In the genomic region with DNA sequence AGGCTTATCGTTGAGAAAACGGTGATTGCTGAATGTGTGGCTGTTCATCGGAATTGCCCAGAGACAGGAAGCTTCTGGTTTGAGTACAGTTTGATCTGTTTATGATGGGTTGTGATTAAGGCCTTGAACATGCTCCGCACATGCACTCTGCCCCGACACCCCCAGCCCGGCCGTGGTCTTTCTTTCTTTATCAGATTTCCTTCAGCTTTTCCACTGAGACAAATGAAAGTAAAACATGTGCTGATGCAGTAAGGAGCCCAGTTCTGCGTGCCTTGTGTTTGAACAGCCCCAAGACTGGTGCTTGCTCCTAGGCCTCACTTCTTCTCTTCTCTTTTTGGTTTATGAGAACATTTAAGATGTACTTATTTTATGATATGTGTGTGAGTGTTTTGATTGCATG, we compare ENCODE assay signal across 21 mouse cellular contexts. TPM values are rescaled to one million over a fixed set of nuclear protein-coding genes. Genes with fewer than 3 reads are reported as not detected.
DNase-seq lines count a peak whose midpoint lies in the region; ATAC-seq lines count a peak whose summit lies in the region.
"Had no signal": no experiment of that assay in that cellular context is flagged by ENCODE, and none has a peak within 500 bp of the region (broad histone marks: within the 10 kb centered on the region; RNA-seq: fewer than 3 reads in every experiment).

No protein-coding gene starts in this region.

- no peak overlapping the region for H3K27ac ChIP-seq in heart, embryonic 11.5 days (ENCODE audit: low read depth, low read length)
- no peak overlapping the region for H3K27ac ChIP-seq in midbrain, embryonic 14.5 days (replicated peaks; ENCODE audit: low read depth, low read length)
- H3K27ac ChIP-seq: embryonic facial prominence, embryonic 12.5 days; forebrain, embryonic 13.5 days; hindbrain, embryonic 14.5 days; kidney, embryonic 15.5 days; limb, embryonic 15.5 days; macrophage; midbrain, embryonic 12.5 days had no signal

- peak; percentile 75 for DNase-seq in heart, adult 11 months
- DNase-seq in induced T-regulatory cell, adult 2 months (ENCODE audit: low read depth), result peak; percentile 66
- peak; percentile 31 for DNase-seq in thymus, postnatal 25 days
- DNase-seq in midbrain, embryonic 14.5 days, result no peak
- no peak for DNase-seq in cerebellum, adult 9-10 months
- DNase-seq: cerebellum, adult 8-10 months; lung, embryonic 14.5 days; right cerebral cortex, postnatal 25 days had no signal

- H3K4me3 ChIP-seq in heart, embryonic 11.5 days (ENCODE audit: low read depth, low read length), result no peak overlapping the region
- H3K4me3 ChIP-seq in megakaryocyte, embryonic 14.5 days (replicated peaks), result peak overlapping the region; percentile 59
- no peak overlapping the region for H3K4me3 ChIP-seq in midbrain, embryonic 14.5 days (replicated peaks; ENCODE audit: low read depth, low read length)
- H3K4me3 ChIP-seq: embryonic facial prominence, embryonic 12.5 days; erythroblast, embryonic 14.5 days; forebrain, embryonic 13.5 days; kidney, embryonic 15.5 days; midbrain, embryonic 12.5 days had no signal

- 78% methylated on average over 8 of the region's 8 CpGs for WGBS in heart, embryonic 11.5 days (ENCODE audit: insufficient replicate concordance)
- WGBS in midbrain, embryonic 14.5 days, result 95% methylated on average over 8 of the region's 8 CpGs

- 0 out of 2 replicates have a peak, but pooled peaks cover 3% of the 10 kb centered on the region for H3K4me1 ChIP-seq in heart, embryonic 11.5 days (ENCODE audit: control insufficient read depth, insufficient read depth, low read length)
- H3K4me1 ChIP-seq in megakaryocyte, embryonic 14.5 days, result peaks cover 26% of the 10 kb centered on the region
- H3K4me1 ChIP-seq in midbrain, embryonic 14.5 days (ENCODE audit: control insufficient read depth, insufficient read depth, low read length), result peaks cover 4% of the 10 kb centered on the region
- H3K4me1 ChIP-seq: embryonic facial prominence, embryonic 12.5 days had no signal

- H3K27me3 ChIP-seq in heart, embryonic 11.5 days (ENCODE audit: control insufficient read depth, insufficient read depth, low read length), result no peaks in the 10 kb centered on the region
- H3K27me3 ChIP-seq in megakaryocyte, embryonic 14.5 days (replicated peaks), result peaks cover 2% of the 10 kb centered on the region
- H3K27me3 ChIP-seq in midbrain, embryonic 14.5 days (ENCODE audit: control insufficient read depth, insufficient read depth, low read length), result no peaks in the 10 kb centered on the region
- H3K27me3 ChIP-seq: embryonic facial prominence, embryonic 12.5 days; forebrain, embryonic 13.5 days; kidney, embryonic 15.5 days; limb, embryonic 15.5 days; midbrain, embryonic 12.5 days had no signal

- no peaks in the 10 kb centered on the region; the same call in none of the 2 replicates for H3K36me3 ChIP-seq in heart, embryonic 11.5 days (ENCODE audit: control insufficient read depth, insufficient read depth, low read length)
- peaks cover 37% of the 10 kb centered on the region for H3K36me3 ChIP-seq in megakaryocyte, embryonic 14.5 days (replicated peaks; ENCODE audit: low read length)
- H3K36me3 ChIP-seq in midbrain, embryonic 14.5 days (ENCODE audit: control insufficient read depth, insufficient read depth, low read length), result peaks cover 7% of the 10 kb centered on the region; the same call in 1 of the 2 replicates

- H3K4me2 ChIP-seq in heart, embryonic 11.5 days, result no peak overlapping the region
- H3K4me2 ChIP-seq in midbrain, embryonic 14.5 days (ENCODE audit: low read length), result no peak overlapping the region
- H3K4me2 ChIP-seq: embryonic facial prominence, embryonic 12.5 days had no signal

- H3K9me3 ChIP-seq in heart, embryonic 11.5 days (replicated peaks; ENCODE audit: control insufficient read depth, low read length), result no peaks in the 10 kb centered on the region
- no peaks in the 10 kb centered on the region for H3K9me3 ChIP-seq in megakaryocyte, embryonic 14.5 days
- no peaks in the 10 kb centered on the region for H3K9me3 ChIP-seq in midbrain, embryonic 14.5 days (ENCODE audit: control insufficient read depth, low read length)
- H3K9me3 ChIP-seq: embryonic facial prominence, embryonic 12.5 days; forebrain, embryonic 13.5 days; kidney, embryonic 15.5 days; limb, embryonic 15.5 days; midbrain, embryonic 12.5 days had no signal

- no peak for ATAC-seq in heart, embryonic 11.5 days (replicated peaks; ENCODE audit: insufficient number of reproducible peaks, low FRiP score, low TSS enrichment)
- ATAC-seq in megakaryocyte, adult 5-6 weeks (ENCODE audit: poor library complexity, severe bottlenecking), result no peak
- ATAC-seq in midbrain, embryonic 14.5 days (ENCODE audit: low FRiP score, low TSS enrichment), result no peak
- ATAC-seq: forebrain, embryonic 13.5 days; intestine, embryonic 16.5 days had no signal

- no peak overlapping the region for H3K9ac ChIP-seq in heart, embryonic 11.5 days (ENCODE audit: low read depth, low read length)
- no peak overlapping the region for H3K9ac ChIP-seq in midbrain, embryonic 14.5 days (replicated peaks; ENCODE audit: low read length)
- H3K9ac ChIP-seq: embryonic facial prominence, embryonic 12.5 days; forebrain, embryonic 13.5 days; kidney, embryonic 15.5 days; limb, embryonic 15.5 days; lung, embryonic 14.5 days; midbrain, embryonic 12.5 days had no signal

RNA-seq across cellular contexts. Expression of a gene that starts 1.7 kb away (rescaled TPM):
- polyA plus RNA-seq in heart, embryonic 11.5 days (2014; fragmentation: Nextera tagmentation; extraction: Ambion mirVana), result 49.3 and 53.4 TPM in 2 replicates
- 3.9 and 27.8 TPM in 2 replicates for polyA plus RNA-seq in megakaryocyte, embryonic 14.5 days (2012; ENCODE audit: insufficient read depth, low replicate concordance)
- total RNA-seq in megakaryocyte, adult 5-6 weeks (2015), result 83.1 and 94.6 TPM in 2 replicates
- 38.2 and 53.5 TPM in 2 replicates for total RNA-seq in megakaryocyte, adult 5-6 weeks (2017)
- polyA plus RNA-seq in midbrain, embryonic 14.5 days (2014; fragmentation: Nextera tagmentation; extraction: Ambion mirVana), result 44.3 and 45.5 TPM in 2 replicates

RNA-seq across cellular contexts. Expression of a gene that starts 55.8 kb away (rescaled TPM):
- polyA plus RNA-seq in heart, embryonic 11.5 days (2014; fragmentation: Nextera tagmentation; extraction: Ambion mirVana), result 44.2 and 46.7 TPM in 2 replicates
- polyA plus RNA-seq in megakaryocyte, embryonic 14.5 days (2012; ENCODE audit: insufficient read depth, low replicate concordance), result 2.3 TPM in 1 of 2 replicates, not detected in the other
- total RNA-seq in megakaryocyte, adult 5-6 weeks (2015), result 35.4 and 37.0 TPM in 2 replicates
- 40.8 and 42.3 TPM in 2 replicates for total RNA-seq in megakaryocyte, adult 5-6 weeks (2017)
- 29.7 and 37.6 TPM in 2 replicates for polyA plus RNA-seq in midbrain, embryonic 14.5 days (2014; fragmentation: Nextera tagmentation; extraction: Ambion mirVana)

RNA-seq across cellular contexts. Expression of a gene that starts 55.8 kb away (rescaled TPM):
- polyA plus RNA-seq in heart, embryonic 11.5 days (2014; fragmentation: Nextera tagmentation; extraction: Ambion mirVana), result 14.8 and 15.1 TPM in 2 replicates
- polyA plus RNA-seq in megakaryocyte, embryonic 14.5 days (2012; ENCODE audit: insufficient read depth, low replicate concordance), result 0.16 TPM in 1 of 2 replicates, not detected in the other
- 19.4 and 24.5 TPM in 2 replicates for total RNA-seq in megakaryocyte, adult 5-6 weeks (2015)
- total RNA-seq in megakaryocyte, adult 5-6 weeks (2017), result 23.1 and 24.3 TPM in 2 replicates
- 2.0 and 3.5 TPM in 2 replicates for polyA plus RNA-seq in midbrain, embryonic 14.5 days (2014; fragmentation: Nextera tagmentation; extraction: Ambion mirVana)
- total RNA-seq: gastrocnemius, adult 8-10 months had no signal

Comparison
In these comparisons a context has a peak if more than half of its experiments do, and no peak if none do; other contexts are left out.
1. DNase-seq: peak in heart, adult 11 months (single experiment), induced T-regulatory cell, adult 2 months (single experiment) and thymus, postnatal 25 days (single experiment); none in midbrain, embryonic 14.5 days (single experiment) and cerebellum, adult 9-10 months (single experiment).